In the genomic region with DNA sequence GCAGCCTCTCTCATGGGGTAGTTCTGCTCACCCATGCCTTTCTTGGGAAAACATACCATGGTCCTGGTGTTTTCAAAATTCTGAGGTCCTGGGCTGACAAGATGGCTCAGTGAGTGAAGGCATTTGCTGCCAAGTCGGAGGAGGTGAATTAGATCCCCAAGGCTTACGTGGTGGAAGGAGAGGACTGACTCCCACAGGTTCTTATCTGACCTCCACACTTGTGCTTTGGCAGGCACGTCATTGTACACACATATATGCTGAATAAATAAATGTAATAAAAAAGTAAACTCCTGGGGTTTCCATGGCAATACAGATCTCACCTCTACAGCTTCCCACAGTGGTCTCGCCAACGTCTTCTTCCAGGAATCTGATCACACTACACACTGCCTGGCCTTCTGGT, we compare ENCODE assay signal across 15 mouse cellular contexts. TPM values are rescaled to one million over a fixed set of nuclear protein-coding genes. Genes with fewer than 3 reads are reported as not detected.
"Had no signal": no experiment of that assay in that cellular context is flagged by ENCODE, and none has a peak within 500 bp of the region (broad histone marks: within the 10 kb centered on the region; RNA-seq: fewer than 3 reads in every experiment).

No protein-coding gene starts in this region.

- H3K27me3 ChIP-seq: limb, embryonic 15.5 days; neural tube, embryonic 13.5 days had no signal

- H3K36me3 ChIP-seq: limb, embryonic 15.5 days; midbrain, embryonic 10.5 days; neural tube, embryonic 13.5 days had no signal

- H3K4me3 ChIP-seq: left cerebral cortex, adult 2 months; limb, embryonic 15.5 days; midbrain, embryonic 10.5 days; neural tube, embryonic 13.5 days had no signal

- H3K4me1 ChIP-seq: limb, embryonic 15.5 days; neural tube, embryonic 13.5 days had no signal

- H3K9ac ChIP-seq: limb, embryonic 15.5 days; neural tube, embryonic 13.5 days had no signal

- H3K27ac ChIP-seq: left cerebral cortex, adult 2 months; limb, embryonic 15.5 days; midbrain, embryonic 10.5 days; neural tube, embryonic 13.5 days had no signal

- ATAC-seq: intestine, postnatal 0 days had no signal

- DNase-seq: kidney, adult 8-10 months; kidney, postnatal 25 days; lung, adult 18-20 months; midbrain, embryonic 14.5 days; retina, postnatal 1 day; right cerebral cortex, postnatal 4 days; spleen, adult 18-20 months; thymus, adult 2 months; thymus, postnatal 25 days had no signal

- H3K9me3 ChIP-seq: limb, embryonic 15.5 days; midbrain, embryonic 10.5 days; neural tube, embryonic 13.5 days had no signal

- H3K4me2 ChIP-seq: limb, embryonic 15.5 days; neural tube, embryonic 13.5 days had no signal

RNA-seq across cellular contexts. Expression of gene F2rl3, which starts 45.1 kb away (rescaled TPM):
- total RNA-seq: left cerebral cortex, adult 2 months; monocyte, adult 5-6 weeks had no signal
